Mouse (Mus musculus) midbrain, postnatal 0 days (tissue): ENCODE measurements around the gene Nf2. TPM values are rescaled to one million over a fixed set of nuclear protein-coding genes. Genes with fewer than 3 reads are reported as not detected.

Experiments used
- ATAC-seq: fragments of 200-750 bp; cut with Nextera tagmentation; 2 replicates; pipeline ENCODE4 v1.8.0; 2017; ENCODE audit warnings: moderate number of reproducible peaks, mild to moderate bottlenecking, moderate TSS enrichment, moderate library complexity; ENCODE audit not compliant: low FRiP score
- DNase-seq: peaks from one replicate; pipeline ENCODE4 v3.0.0-alpha.2; 2015; ENCODE audit warnings: low spot score
- H3K27ac ChIP-seq: fragments of 300-500 bp; sonication (generic); 2 replicates; pipeline ENCODE4 v1.5.1; 2014; ENCODE audit warnings: low read depth, mild to moderate bottlenecking, low read length, mixed read lengths
- H3K27me3 ChIP-seq: fragments of 300-500 bp; sonication (generic); 2 replicates; pipeline ENCODE4 v1.6.1; 2014; ENCODE audit warnings: low read length, control low read depth, mixed read lengths; ENCODE audit not compliant: insufficient read depth
- H3K36me3 ChIP-seq: fragments of 300-500 bp; sonication (generic); 2 replicates; pipeline ENCODE4 v1.6.1; 2014; ENCODE audit warnings: low read length, control low read depth, mixed read lengths; ENCODE audit not compliant: insufficient read depth
- H3K4me1 ChIP-seq: fragments of 300-500 bp; sonication (generic); 2 replicates; pipeline ENCODE4 v1.6.1; 2014; ENCODE audit warnings: mild to moderate bottlenecking, control low read depth, antibody characterized with exemption, low read length, mixed read lengths; ENCODE audit not compliant: insufficient read depth
- H3K4me2 ChIP-seq: fragments of 300-500 bp; sonication (generic); 2 replicates; pipeline ENCODE4 v1.6.1; 2014; ENCODE audit warnings: low read depth, mild to moderate bottlenecking, low read length, mixed read lengths; ENCODE audit not compliant: poor library complexity, severe bottlenecking
- H3K4me3 ChIP-seq: fragments of 300-500 bp; sonication (generic); 2 replicates; pipeline ENCODE4 v1.5.1; 2014; ENCODE audit warnings: low read depth, mild to moderate bottlenecking, low read length, moderate library complexity
- H3K9ac ChIP-seq: fragments of 300-500 bp; sonication (generic); replicated peaks from 2 replicates; pipeline ENCODE4 v1.6.1; 2014; ENCODE audit warnings: mild to moderate bottlenecking, low read length, moderate library complexity, mixed read lengths; ENCODE audit not compliant: poor library complexity, severe bottlenecking
- H3K9me3 ChIP-seq: fragments of 300-500 bp; sonication (generic); 2 replicates; pipeline ENCODE4 v1.6.1; 2016; ENCODE audit warnings: low read length, control low read depth
- CTCF ChIP-seq: IDR thresholded peaks from 2 replicates; pipeline ENCODE4 v1.5.1; 2016; ENCODE audit warnings: antibody characterized with exemption, mild to moderate bottlenecking
- WGBS: fragments of 180-500 bp; shearing (Covaris S2); extraction: QIAGEN DNeasy Blood & Tissue Kit; methylation state at CpG from one replicate; pipeline ENCODE4 v1.1.7; 2014; 5-methylcytosine and 5-hydroxymethylcytosine counted together
- polyA plus RNA-seq: library from polyadenylated mRNA; unstranded; fragments of >200 nt; fragmentation: Nextera tagmentation; extraction: Ambion mirVana; gene quantifications from 2 replicates; pipeline ENCODE4 v1.2.1, GENCODE M21; 2015
- total RNA-seq: library from RNA; depleted of rRNA; stranded (reverse); fragments of >200 nt; gene quantifications from 2 replicates; pipeline ENCODE4 v1.2.3, GENCODE M21; 2014

Gene Nf2
- total and polyA plus RNA-seq, 2 experiments from 2014 or later, result 51.5 to 103 TPM

DNA sequence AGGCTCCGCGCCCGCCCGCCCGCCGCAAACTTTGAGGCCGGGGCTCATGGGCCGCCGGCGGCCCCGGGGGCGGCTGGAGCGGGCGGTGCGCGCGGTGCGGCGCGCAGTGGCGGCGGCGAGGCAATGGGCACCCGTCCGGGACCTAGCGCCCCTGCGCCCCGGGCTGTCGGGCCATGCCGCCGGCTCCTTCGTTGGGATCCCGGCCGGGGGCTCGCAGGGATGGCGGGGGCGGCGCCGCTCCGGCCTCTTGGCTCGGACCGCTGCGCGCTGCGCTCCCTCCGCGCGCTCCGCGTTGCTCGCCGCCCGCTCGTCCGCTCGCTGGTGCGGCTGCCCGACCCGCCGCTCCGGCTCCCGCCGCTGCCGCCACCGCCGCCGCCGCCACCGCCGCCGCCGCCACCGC is 102.6 kb downstream of the Nf2 start, which contains the start of gene Cabp7:
TSS of gene Cabp7 (minus strand) at position 46 of the 400 bp plus-strand sequence.
- DNase-seq, result no peak
- H3K36me3 ChIP-seq, result no peaks in the 10 kb centered on the region
- peak within 1 kb of the TSS; percentile 99 for H3K4me2 ChIP-seq
- peak within 1 kb of the TSS; percentile 61 for H3K9ac ChIP-seq
- no peaks in the 10 kb centered on the region for H3K9me3 ChIP-seq
- peak within 1 kb of the TSS; percentile 67 for H3K4me3 ChIP-seq
- ATAC-seq, result peak; percentile 14; the same call in 1 of the 2 replicates
- under 1% methylated on average over 25 of the region's 73 CpGs for WGBS
- no peak for TF ChIP-seq CTCF
- peaks cover 48% of the 10 kb centered on the region; the same call in 1 of the 2 replicates for H3K27me3 ChIP-seq
- no peak within 1 kb of the TSS for H3K27ac ChIP-seq
- 0 out of 2 replicates have a peak, but pooled peaks cover 3% of the 10 kb centered on the region for H3K4me1 ChIP-seq

DNA sequence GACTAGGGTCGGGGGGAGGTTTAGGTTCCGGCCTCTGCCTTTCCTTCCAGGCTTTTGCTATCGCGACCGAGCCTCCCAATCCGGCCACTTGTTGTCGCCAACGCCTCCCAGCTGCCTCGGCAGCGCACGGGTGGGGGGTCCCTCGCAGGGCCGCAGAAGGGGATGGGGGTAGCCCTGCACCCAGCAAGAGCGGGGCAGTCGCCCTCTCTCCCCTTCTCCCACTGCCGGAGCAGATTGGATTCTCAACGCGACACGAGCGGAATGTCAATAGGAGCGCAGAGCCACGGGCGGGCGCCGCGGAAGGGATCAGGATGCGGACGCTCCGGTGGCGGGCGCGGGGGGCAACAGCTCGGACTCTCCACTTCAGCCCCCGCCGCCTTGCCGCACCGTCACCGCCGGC is 103.4 kb downstream of the Nf2 start:
- Histone ChIP-seq H3K9me3 (no peaks in the 10 kb centered on the region), H3K36me3 (no peaks in the 10 kb centered on the region), H3K27me3 (peaks cover 48% of the 10 kb centered on the region; the same call in 1 of the 2 replicates), H3K4me3 (peak overlapping the region; percentile 67), H3K9ac (peak overlapping the region; percentile 61), H3K27ac (no peak overlapping the region), H3K4me2 (peak overlapping the region; percentile 99), H3K4me1 (0 out of 2 replicates have a peak, but pooled peaks cover 3% of the 10 kb centered on the region)
- ATAC-seq (peak; percentile 17; the same call in 1 of the 2 replicates), DNase-seq (no peak)
- WGBS, result under 1% methylated on average over 27 of the region's 39 CpGs
- no peak for TF ChIP-seq CTCF

DNA sequence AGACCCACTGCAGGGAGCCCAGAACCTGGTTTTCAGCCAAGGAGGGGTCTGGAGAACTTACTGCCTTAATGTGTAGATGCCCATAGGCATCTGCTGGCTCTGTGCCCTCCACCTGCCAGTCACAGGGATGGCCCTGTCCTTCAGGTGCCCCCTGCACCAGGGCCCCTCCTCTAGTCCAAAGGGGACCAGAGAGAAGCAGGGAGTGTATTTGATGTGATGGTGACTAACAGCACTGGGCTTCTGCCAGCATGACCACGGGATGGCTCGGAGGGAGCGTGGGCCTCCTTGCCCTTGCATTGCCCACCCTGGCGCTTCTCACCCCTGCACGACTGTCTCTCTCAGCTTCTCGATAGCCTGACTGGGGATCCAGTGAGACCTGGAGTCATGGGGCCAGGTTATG is 104.6 kb downstream of the Nf2 start:
- Histone ChIP-seq H3K9ac (no peak overlapping the region), H3K4me3 (no peak overlapping the region), H3K4me2 (peak overlapping the region; percentile 99; the same call in 1 of the 2 replicates), H3K9me3 (no peaks in the 10 kb centered on the region), H3K27ac (no peak overlapping the region), H3K36me3 (no peaks in the 10 kb centered on the region), H3K4me1 (0 out of 2 replicates have a peak, but pooled peaks cover 3% of the 10 kb centered on the region), H3K27me3 (peaks cover 43% of the 10 kb centered on the region; the same call in 1 of the 2 replicates)
- no peak for TF ChIP-seq CTCF
- WGBS, result 69% methylated on average over 6 of the region's 6 CpGs
- DNase-seq, result no peak
- ATAC-seq, result no peak

- ATAC-seq (no peak), DNase-seq (no peak)
- H3K27me3 ChIP-seq, result peaks cover 15% of the 10 kb centered on the region; the same call in 1 of the 2 replicates
- no peaks in the 10 kb centered on the region for H3K4me1 ChIP-seq
- no peaks in the 10 kb centered on the region for H3K9me3 ChIP-seq
- no peak overlapping the region for H3K27ac ChIP-seq
- H3K4me2 ChIP-seq, result no peak overlapping the region
- no peak overlapping the region for H3K9ac ChIP-seq
- TF ChIP-seq CTCF, result no peak
- 75% methylated on average over 5 of the region's 5 CpGs for WGBS
- H3K36me3 ChIP-seq, result no peaks in the 10 kb centered on the region
- H3K4me3 ChIP-seq, result no peak overlapping the region
Observed at GRCm38 (mm10) chr11:4740785-4741184, 108.6 kb downstream of the Nf2 start.

- no peak for TF ChIP-seq CTCF
- no peak for ATAC-seq
- Histone ChIP-seq H3K4me2 (no peak overlapping the region), H3K27me3 (no peaks in the 10 kb centered on the region; the same call in 1 of the 2 replicates), H3K9me3 (no peaks in the 10 kb centered on the region), H3K27ac (no peak overlapping the region), H3K4me1 (no peaks in the 10 kb centered on the region), H3K4me3 (no peak overlapping the region), H3K36me3 (no peaks in the 10 kb centered on the region), H3K9ac (no peak overlapping the region)
- no peak for DNase-seq
- 91% methylated on average over 16 of the region's 16 CpGs for WGBS
Observed at GRCm38 (mm10) chr11:4738719-4739118, 110.6 kb downstream of the Nf2 start.

DNA sequence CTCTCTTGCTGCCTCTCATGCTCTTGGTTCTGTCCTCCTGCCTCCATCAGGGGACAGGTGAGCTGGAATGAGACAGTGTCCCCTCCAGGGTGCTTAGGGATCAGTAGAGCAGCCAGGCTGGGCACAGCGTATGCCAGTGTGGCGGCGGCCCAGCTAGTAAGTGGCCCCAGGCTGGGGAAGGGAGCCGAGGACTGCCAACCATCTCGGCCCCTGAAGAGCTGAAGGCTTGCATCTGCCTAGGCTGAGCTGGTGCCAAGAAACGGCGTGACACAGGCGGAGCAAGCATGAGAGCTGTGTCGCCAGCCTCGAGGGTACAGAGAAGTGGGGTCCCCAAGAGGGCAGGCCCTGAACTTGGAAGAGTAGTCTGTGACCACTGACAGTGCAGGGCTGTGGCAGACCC is 111.7 kb downstream of the Nf2 start:
- peak; percentile 66 for DNase-seq
- Histone ChIP-seq H3K9me3 (no peaks in the 10 kb centered on the region), H3K4me2 (no peak overlapping the region), H3K27ac (no peak overlapping the region), H3K27me3 (no peaks in the 10 kb centered on the region; the same call in 1 of the 2 replicates), H3K9ac (no peak overlapping the region), H3K4me3 (no peak overlapping the region), H3K4me1 (no peaks in the 10 kb centered on the region), H3K36me3 (no peaks in the 10 kb centered on the region)
- 74% methylated on average over 10 of the region's 10 CpGs for WGBS
- ATAC-seq, result no peak
- TF ChIP-seq CTCF, result no peak
